Mouse (Mus musculus): ENCODE data around the gene Fzd5. TPM values are rescaled to one million over a fixed set of nuclear protein-coding genes. Genes with fewer than 3 reads are reported as not detected.

Gene Fzd5
- total RNA-seq, 2 experiments from 2014 or later = 0.57 to 1.5 TPM

DNA sequence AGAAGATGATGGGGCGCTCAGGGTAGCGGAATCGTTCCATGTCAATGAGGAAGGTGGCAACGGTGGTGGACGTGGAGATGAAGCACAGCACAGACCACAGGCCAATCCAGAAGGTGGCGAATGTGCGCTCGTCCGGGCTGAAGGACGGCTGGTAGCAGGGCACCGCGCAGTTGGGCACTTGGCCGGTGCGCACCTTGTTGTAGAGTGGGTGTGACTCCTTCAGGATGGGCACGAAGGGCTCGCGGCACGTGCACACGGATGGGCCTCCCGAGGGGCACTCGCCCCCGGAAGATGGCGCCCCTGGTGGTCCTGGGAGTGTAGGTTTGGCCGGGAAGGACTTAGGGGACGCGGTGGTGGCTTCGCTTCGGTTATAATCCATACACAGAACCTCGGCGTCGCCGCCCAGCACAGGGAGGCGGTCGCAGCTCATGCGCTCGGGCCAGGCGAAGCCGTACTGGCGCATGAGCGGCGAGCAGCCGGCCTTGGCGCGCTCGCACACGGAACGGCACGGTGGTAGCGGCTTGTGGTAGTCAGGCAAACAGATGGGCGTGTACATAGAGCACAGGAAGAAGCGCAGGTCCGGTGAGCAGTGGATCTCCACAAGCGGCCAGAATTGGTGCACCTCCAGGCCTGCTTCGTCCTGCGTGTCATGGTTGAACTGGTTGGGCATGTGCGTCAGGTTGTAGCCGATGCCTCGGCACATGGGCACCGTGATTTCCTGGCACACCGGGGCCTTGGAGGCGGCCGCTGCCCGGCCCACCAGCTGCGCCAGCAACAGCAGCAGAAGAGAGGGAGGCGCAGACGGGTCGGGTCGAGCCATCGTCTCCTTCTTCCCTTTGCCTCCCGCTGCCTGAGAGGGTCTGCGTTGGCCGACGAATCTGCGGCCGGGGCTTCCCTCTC, 1.5 kb downstream of the Fzd5 start:
- intact Hi-C loops (cut with DNase I) = loop anchor here (2.0 to 5.0 kb wide), 2 partner anchors 183 to 276 kb away; no protein-coding TSS in a partner anchor
- peak in 1 of 2 experiments; percentile 17 for DNase-seq (ENCODE audit: low spot score in 2 of 2)

DNA sequence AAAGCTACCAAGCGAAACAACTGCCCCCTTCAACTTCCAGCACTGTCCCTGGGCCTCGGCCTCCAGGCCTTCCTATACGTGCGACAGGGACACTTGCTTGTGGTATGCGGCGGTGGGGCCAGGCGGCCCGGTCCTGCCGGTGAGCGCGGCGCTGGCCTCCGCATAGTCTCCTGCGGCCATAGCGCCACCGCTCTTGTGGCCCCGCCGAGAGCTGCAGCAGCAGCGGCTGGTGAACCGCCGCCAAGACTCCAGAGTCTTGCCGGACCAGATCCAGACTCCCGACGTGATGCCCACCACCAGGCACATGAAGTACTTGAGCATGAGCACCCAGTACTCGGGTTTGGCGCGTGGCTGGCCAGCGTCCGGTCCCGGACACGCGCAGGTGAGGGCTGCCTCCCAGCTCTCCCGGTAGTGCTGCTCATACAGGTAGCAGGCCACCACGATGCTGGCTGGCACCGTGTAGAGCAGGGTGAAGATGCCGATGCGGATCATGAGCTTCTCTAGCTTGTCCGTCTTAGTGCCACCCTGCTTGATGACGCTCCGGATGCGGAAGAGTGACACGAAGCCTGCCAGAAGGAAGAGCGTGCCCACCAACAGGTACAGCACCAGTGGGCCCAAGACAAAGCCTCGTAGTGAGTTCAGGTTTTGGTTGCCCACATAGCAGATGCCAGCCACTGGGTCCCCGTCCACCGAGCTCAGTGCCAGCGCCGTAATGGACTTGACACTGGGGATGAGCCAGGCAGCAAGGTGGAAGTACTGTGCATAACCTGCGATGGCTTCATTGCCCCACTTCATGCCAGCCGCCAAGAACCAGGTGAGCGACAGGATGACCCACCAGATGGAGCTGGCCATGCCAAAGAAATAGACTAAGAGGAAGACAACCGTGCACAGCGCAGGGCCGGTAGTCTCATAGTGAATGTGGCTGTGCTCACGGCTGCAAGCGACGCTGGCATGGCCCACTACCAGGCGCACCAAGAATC, 2.5 kb downstream of the Fzd5 start:
- intact Hi-C loops (cut with DNase I) = loop anchor here (5.0 kb wide), 1 partner anchor 277 kb away; no protein-coding TSS in a partner anchor
- DNase-seq (ENCODE audit: low spot score in 2 of 2) = peak in 1 of 2 experiments; percentile 27

DNA sequence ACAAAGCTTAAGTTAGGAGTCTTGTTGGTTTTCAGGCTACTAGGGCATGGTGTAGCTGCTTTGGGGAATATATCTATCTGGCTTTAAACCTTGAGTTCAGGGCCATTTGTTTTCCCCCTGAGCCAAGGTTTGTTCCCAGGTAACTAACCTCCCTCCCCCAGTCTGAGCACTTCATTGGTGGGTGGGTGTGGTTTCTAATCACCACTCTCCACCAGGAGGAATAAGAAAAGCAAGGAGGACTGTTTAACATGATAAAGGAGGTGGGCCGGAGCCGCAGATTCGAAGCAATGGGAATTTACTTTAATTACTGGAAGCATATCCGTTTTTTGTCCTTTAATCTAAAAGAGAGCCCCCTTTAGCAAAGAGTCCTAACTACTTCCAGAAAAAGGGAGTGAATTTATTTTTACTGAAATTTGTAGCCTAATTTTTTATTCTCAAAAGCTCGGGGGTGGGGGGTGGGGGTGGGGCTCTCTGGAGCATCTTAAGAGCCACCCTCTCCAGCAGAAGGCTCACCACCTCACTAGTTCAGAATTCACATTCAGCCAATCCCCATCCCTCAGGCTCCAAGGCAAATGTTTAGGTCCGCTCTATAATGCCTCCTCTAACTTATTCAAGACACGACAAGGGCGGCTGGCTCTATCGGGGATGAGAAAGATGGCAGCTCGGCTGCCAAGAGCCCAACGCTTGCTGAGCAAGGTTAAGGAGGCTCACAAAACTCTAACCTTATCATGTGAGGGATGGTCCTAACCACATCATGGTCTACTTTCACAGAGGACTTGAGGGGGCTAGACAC, 3.9 kb downstream of the Fzd5 start:
- intact Hi-C loops (cut with DNase I) = no loop called here
- no peak for DNase-seq (ENCODE audit: low spot score in 2 of 2)

DNA sequence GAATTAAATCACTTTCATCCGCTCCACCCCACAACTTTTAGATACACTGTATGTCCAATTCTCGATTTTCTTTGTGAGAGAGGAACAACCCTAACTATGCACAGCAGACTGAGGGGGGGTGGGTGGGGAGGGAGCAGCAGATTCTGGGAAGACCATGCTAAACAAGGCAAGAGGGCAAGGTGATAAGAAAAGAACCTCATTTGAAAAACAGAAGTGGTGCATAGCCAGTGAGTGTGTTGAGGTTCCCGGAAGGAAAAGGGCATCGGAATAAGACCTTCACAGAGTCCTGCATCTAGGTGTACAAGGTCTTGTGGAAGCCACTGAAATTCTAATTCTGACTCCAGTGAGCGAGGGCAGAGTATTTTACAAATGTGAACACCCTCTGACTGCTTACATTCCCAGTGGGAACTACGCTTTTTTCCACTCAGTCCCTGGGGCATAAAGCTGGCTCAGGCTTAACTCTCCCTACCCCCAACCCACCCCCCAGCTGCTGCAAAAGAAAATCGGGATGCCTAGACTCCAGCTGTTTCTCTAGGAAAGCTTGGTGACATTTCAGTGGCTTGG, 4.8 kb downstream of the Fzd5 start:
- intact Hi-C loops (cut with DNase I) = no loop called here
- no peak for DNase-seq (ENCODE audit: low spot score in 2 of 2)

DNA sequence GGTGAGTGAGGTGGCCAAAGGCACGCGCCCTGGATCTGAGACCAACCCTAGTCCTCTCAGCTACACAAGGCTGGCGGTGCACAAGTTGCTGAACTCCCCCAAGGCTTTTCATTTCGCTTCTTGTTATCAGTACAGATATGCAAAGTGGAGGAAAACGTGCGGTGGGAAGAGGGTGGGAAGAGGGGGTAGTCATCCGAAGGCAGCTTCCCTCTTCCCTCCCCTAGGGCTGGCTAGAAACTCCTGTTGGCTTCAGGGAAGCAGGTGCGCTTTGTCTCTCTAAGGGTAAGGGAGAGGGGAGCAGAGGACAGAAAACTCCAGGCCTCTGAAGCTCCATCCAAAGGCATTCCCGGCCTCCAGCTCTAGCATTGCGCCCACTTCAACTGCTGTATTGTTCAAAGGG, 5.4 kb downstream of the Fzd5 start:
- DNase-seq (ENCODE audit: low spot score in 2 of 2) = no peak
- intact Hi-C loops (cut with DNase I) = no loop called here

DNA sequence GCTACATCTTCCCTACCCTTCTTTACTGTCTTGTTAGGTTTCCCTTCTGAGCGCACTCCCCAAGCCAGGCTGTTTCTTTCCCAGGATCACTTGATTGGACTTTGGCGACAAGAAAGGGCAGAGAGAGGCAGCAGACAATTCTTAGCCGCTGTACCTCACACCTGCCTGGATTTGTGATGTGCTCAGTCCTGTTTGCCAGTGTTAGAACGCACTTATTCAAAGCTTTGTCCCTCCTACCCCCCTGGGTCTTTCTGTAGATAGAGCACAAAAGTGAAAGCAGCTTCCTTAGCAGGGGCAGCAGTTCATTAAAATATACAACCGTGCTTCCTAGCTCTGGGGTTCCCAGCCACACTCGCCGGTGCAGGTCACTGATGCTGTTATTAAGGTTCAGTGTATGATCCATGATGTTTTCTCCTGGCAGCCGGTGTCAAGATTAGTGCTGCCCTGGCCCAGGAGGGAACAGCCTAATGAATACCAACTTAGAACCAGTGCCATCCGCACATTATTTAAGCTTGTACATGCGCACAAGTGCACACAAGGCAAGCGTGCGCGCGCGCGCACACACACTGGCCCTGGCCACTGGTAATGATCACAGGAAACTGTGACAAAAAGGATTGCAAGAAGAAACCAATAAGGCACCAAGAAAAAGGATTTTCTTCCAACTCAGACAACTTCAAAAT, 6.1 kb downstream of the Fzd5 start:
- no peak for DNase-seq (ENCODE audit: low spot score in 2 of 2)
- intact Hi-C loops (cut with DNase I) = no loop called here

DNA sequence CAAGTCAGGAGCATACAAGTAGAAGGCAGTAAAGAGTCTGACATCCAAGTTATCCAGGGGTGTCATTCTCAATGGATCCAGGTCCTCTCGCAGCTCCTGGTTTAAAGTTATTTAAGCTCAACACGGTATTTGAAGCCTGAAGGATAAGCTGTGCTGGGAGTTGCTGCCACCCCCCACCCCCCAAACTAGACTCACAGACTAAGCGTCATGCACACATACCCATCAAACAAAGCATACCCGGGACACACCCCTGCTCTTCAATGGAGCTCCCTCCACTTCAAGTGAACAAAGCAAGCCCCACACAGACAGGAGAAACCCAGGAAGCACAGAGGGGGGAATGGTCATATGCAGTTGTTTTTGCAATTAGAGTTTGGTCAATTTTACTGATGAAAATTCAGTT, 7.5 kb downstream of the Fzd5 start:
- intact Hi-C loops (cut with DNase I) = no loop called here

DNA sequence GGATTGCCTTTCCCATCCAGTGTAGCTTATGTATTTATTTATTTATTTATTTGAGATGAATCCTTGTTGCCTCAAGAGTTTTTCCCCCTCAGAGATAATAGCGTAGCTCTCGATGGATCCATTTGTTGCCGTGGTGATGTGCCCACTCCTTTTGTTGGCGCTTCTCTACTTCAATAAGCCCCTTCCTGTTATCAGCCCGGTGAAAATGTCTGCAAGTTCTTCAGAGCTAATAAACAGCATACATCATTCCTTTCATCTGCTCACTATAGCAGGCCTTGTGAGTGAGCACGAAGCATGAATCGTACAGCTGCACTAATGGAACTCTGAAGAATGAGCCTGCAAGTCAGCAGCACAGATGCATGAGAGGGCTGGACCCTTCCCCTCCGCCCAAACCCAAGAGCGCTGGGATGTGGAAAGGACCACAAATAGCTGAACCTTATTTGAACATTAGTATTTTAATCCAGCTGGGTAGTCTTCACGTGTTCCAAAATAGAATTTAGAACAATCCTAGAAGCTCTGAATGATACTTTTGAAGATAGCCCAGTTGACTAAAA, 16.4 kb downstream of the Fzd5 start:
- DNase-seq (ENCODE audit: low spot score in 2 of 2) = no peak
- intact Hi-C loops (cut with DNase I) = no loop called here

More for the DNA sequence above, 7.5 kb downstream of the Fzd5 start:
- DNase-seq (ENCODE audit: low spot score in 2 of 2) = no peak

DNA sequence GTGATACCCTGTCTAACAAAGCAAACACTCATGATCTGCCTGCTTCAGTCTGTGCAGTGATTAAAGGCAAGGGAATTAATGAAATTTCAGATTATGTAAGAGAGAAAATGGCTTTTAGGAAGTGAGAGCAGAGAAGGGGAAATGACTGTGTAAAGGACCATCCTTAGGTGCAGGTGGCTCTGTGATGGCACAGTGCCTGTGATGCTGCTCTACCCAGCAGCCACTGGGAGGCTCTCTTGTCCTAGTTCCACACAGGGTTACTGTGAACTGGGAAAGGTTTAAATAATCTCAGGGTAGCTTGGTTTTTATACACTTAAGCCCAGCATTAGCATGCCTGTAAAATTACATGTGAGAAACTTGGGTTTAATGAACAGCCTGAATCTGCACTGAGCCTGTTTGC, 20.0 kb downstream of the Fzd5 start:
- peak; percentile 62 to 69 for DNase-seq (ENCODE audit: low spot score in 2 of 2)
- intact Hi-C loops (cut with DNase I) = loop anchor here (5.0 kb wide), 2 partner anchors 200 to 270 kb away; no protein-coding TSS in a partner anchor

DNA sequence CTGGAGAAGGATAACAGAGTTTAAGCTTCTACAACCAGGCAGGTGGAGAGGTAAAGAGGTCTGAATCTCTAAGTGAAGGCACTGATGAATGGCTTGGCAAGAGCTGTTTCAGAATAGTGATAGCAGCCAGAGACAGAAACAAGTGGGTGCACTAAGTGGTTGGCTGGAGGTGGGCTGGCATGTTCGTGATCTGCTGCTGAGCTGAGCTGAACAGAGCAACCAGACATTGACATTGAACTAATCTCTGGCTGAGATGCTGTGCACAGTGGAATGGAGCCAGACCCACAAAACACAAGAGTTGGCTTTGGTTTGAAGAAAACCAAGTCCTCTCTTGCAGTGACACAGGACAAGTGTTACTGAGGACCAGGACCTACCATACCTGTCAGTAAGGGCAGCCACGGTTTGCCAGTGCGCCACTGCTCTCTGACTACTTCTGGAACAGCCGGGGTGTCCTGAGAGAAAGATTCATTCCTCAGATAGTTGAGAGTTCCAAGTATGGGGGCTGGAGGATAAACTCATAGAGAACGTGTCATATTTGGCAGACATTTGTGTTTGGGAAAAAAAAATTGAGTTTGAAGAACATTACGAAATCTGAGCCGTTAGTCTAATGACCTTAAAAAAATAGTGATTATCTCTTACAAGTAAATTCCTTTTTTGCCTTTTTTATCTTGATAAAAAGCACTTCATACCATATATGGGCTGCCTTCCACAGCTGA, 20.8 kb downstream of the Fzd5 start:
- no peak for DNase-seq (ENCODE audit: low spot score in 2 of 2)

DNA sequence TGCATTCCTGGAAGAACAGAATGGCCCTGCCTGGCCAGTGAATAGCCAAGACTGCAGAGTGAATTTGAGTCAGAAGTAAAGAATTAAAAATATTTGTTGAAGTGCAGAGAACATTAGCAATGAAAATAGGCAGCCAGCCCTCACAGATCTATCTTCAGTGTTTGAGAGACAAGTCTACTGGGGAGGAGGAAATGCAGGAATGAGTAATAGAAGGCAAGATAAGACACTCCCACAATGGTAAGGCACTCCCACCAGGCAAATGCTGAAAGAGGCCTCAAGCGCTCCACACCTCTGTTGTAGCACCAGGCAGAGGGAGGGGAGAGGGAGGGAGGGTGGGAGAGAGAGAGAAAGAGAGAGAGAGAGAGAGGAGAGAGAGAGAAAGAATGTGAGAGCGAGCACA, 22.1 kb downstream of the Fzd5 start:
- intact Hi-C loops (cut with DNase I) = loop anchor here (5.0 kb wide), 2 partner anchors 202 to 272 kb away; no protein-coding TSS in a partner anchor
- DNase-seq (ENCODE audit: low spot score in 2 of 2) = no peak

More for the DNA sequence above, 20.8 kb downstream of the Fzd5 start:
- intact Hi-C loops (cut with DNase I) = loop anchor here (5.0 kb wide), 2 partner anchors 201 to 271 kb away; no protein-coding TSS in a partner anchor

DNA sequence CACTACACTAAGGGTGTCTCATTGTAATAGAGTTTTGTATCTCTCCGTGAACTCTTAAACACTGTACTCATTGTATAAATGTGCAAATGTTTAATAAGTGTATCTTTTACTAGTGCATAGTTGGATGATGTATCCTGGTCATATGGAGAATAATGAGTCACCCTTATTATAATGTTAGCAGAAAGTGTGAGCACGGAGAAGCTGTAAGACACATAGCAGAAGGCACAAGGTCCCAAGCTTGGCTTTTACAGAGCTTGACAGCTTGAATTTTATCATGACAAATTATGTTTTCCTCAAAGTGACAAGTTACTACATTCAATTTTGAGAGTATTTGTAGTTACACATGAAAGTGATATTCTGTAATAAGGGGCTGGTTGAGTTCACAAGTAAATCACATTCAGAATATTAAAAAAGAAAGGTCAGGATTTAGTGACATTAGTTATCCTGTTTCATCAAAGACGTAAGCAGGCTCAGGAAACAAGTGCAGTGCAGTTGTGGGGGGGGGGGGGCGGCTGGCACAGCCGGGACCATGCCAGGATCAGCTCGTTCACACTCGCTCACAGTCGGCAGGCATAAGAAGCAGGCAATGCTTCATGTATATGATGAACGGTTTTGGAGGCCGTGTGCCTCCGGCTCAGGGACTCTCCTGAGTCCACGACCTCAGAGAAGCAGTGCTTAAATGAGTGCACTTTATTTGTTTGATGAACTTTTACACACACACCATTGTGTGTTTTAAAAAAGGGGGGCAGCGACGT, 25.4 kb downstream of the Fzd5 start:
- DNase-seq (ENCODE audit: low spot score in 2 of 2) = no peak
- intact Hi-C loops (cut with DNase I) = loop anchor here (2.0 kb wide), 1 partner anchor 95 kb away; the partner anchor contains the start of gene Mettl21a

DNA sequence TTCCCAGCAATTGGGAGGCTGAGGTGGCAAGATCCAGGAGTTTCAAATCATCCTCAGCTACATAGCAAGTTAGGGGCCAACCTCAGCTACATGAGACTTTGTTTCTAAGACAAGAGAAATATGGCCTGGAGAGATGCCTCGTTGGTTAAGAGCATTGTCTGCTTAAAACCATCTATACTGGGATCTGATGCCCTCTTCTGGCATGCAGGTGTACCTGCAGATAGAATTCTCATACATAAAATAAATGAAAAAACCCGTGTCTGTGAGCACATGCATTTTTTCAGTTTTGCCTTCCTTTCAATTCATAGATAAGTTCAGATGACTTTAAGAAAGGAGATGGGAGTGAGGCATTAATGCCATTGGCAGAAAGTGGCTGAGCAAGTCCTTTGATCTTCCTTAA, 27.7 kb downstream of the Fzd5 start:
- intact Hi-C loops (cut with DNase I) = loop anchor here (5.0 kb wide), 1 partner anchor 1053 kb away; no protein-coding TSS in a partner anchor
- peak in 1 of 2 experiments; percentile 47 for DNase-seq (ENCODE audit: low spot score in 2 of 2)

DNA sequence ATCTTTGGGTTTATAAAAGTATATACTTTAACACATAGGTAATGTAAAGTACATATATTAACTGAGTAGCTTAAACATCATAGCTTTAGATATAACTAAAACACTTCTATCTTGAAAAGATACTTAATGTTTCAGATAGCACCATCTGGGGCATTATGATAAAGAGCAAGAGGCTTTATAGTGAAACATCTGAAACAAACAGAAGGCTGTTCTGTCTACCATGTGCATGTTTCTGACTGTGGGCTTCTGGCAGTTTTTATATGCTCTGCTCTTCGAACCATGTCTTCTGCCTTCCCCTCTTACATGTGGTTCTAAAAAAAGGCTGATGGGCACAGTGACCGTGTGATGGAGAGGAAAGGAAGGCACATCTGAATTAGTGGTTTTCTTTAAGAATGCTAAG, 30.9 kb downstream of the Fzd5 start:
- intact Hi-C loops (cut with DNase I) = loop anchor here (5.0 kb wide), 1 partner anchor 1049 kb away; no protein-coding TSS in a partner anchor
- DNase-seq (ENCODE audit: low spot score in 2 of 2) = no peak

DNA sequence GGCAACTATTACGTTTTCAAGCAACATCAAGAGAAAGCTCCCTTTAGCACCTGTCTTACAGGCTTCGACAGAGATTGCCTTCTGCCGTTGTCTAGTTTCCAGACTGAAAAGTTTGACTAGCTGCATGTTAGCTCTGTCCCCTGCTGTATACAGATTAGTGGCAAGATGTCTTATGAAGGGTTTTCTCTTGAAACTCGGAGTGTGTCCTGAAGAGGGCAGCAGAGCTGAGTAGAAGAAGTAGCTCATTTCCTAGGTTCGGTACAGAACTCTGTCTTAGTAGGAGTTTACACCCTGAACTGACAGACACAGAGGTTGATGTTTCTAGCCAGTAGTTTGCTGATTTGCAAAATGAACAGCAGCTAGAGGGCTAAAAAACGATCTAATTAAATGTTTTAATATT, 32.3 kb downstream of the Fzd5 start:
- intact Hi-C loops (cut with DNase I) = loop anchor here (5.0 kb wide), 1 partner anchor 1048 kb away; no protein-coding TSS in a partner anchor
- DNase-seq (ENCODE audit: low spot score in 2 of 2) = peak; percentile 55 to 75

DNA sequence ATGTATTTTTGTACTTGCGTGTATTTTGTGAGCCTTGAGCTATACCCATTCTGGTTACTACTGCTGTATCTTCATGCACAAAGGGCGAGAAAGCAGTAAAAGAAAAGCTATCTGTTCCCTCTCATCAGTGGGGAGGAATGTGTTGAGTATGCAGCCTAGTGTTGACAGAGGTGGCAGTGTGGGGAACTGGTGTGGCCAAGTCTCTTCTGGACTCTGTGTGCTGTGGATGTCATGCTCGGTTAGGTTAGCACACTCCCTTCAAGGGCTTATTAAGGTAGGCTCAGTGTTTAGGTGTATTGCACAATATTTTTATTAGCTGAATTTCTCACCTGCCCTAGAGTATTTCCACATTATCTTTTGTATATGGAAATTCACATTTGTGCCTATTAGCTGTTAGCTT, 35.8 kb downstream of the Fzd5 start:
- intact Hi-C loops (cut with DNase I) = no loop called here
- no peak for DNase-seq (ENCODE audit: low spot score in 2 of 2)

Measured in left cerebral cortex, postnatal 14 days (tissue).